24 mouse cellular contexts compared by ENCODE assay signal in the genomic region with DNA sequence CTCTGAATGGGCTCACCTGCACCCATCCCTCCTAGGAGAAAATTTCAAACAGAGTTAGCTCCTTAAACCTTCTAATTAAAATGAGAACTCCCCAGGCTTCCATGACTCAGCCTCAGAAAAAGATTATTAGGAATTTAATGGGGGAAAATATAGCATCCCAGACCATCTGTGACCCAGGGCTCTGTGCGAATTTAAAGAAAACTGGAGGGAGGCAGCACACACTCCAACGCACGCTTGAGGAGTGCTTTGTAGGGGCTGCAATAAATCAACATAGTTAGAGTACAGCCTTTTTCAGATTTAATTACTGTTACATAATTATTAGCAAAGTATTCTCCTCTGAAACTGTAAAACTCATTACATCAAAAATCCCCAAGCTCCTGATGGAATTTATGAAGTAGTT. TPM values are rescaled to one million over a fixed set of nuclear protein-coding genes. Genes with fewer than 3 reads are reported as not detected.
DNase-seq lines count a peak whose midpoint lies in the region; ATAC-seq and TF ChIP-seq lines count a peak whose summit lies in the region.
"Had no signal": no experiment of that assay in that cellular context is flagged by ENCODE, and none has a peak within 500 bp of the region (broad histone marks: within the 10 kb centered on the region; RNA-seq: fewer than 3 reads in every experiment).

No protein-coding gene starts in this region.

- H3K4me3 ChIP-seq in gastrocnemius, adult 2 months: no peak overlapping the region
- no peak overlapping the region for H3K4me3 ChIP-seq in hindbrain, embryonic 16.5 days (ENCODE audit: low read length)
- H3K4me3 ChIP-seq in hindbrain, postnatal 0 days (ENCODE audit: low read length): no peak overlapping the region
- H3K4me3 ChIP-seq in forebrain, postnatal 0 days (ENCODE audit: low read depth, low read length): no peak overlapping the region
- H3K4me3 ChIP-seq: embryonic facial prominence, embryonic 15.5 days; layer of hippocampus, adult 2 months; liver, embryonic 12.5 days had no signal

- 0 out of 2 replicates have a peak overlapping the region, but pooled peaks have one; percentile 54 for H3K27ac ChIP-seq in gastrocnemius, adult 2 months
- H3K27ac ChIP-seq in hindbrain, embryonic 16.5 days (ENCODE audit: low read depth, low read length): no peak overlapping the region
- no peak overlapping the region for H3K27ac ChIP-seq in hindbrain, postnatal 0 days
- H3K27ac ChIP-seq in forebrain, postnatal 0 days (ENCODE audit: low read depth, low read length): peak overlapping the region; percentile 45; the same call in 1 of the 2 replicates
- H3K27ac ChIP-seq: embryonic facial prominence, embryonic 15.5 days; layer of hippocampus, adult 2 months; liver, embryonic 12.5 days had no signal

- intact Hi-C loops in gastrocnemius, adult 2 months (cut with DNase I): no loop called here

- DNase-seq in gastrocnemius, adult 2 months: no peak
- DNase-seq in gastrocnemius, adult 18-20 months (ENCODE audit: low spot score): no peak
- no peak for DNase-seq in hindbrain, postnatal 0 days (ENCODE audit: low spot score)
- peak; percentile 66 for DNase-seq in brain, embryonic 14.5 days (ENCODE audit: low read depth)
- no peak for DNase-seq in forebrain, postnatal 0 days
- DNase-seq in ovary, postnatal 14 days (ENCODE audit: low spot score): no peak
- DNase-seq: adrenal gland, postnatal 25 days; cerebellum, adult 11-12 months; cerebellum, postnatal 14 days; kidney, postnatal 14 days; lung, adult 2 months; spleen, adult 18-20 months; thymus, postnatal 4 days had no signal

- peak; percentile 49; the same call in 1 of the 2 replicates for ATAC-seq in hindbrain, embryonic 16.5 days
- ATAC-seq in hindbrain, postnatal 0 days: no peak
- no peak for ATAC-seq in forebrain, postnatal 0 days
- ATAC-seq: intestine, postnatal 0 days; liver, embryonic 12.5 days had no signal

- no peaks in the 10 kb centered on the region for H3K27me3 ChIP-seq in hindbrain, embryonic 16.5 days (replicated peaks; ENCODE audit: control insufficient read depth, insufficient read depth, low read length)
- no peaks in the 10 kb centered on the region for H3K27me3 ChIP-seq in hindbrain, postnatal 0 days (ENCODE audit: insufficient read depth, low read length)
- H3K27me3 ChIP-seq in forebrain, postnatal 0 days (ENCODE audit: insufficient read depth, low read length): no peaks in the 10 kb centered on the region
- H3K27me3 ChIP-seq: CH12.LX; embryonic facial prominence, embryonic 15.5 days; liver, embryonic 12.5 days had no signal

- H3K4me1 ChIP-seq in hindbrain, embryonic 16.5 days (ENCODE audit: control insufficient read depth, insufficient read depth, low read depth, low read length): peaks cover 19% of the 10 kb centered on the region
- peaks cover 11% of the 10 kb centered on the region; the same call in 1 of the 2 replicates for H3K4me1 ChIP-seq in hindbrain, postnatal 0 days (ENCODE audit: insufficient read depth, low read length)
- H3K4me1 ChIP-seq in forebrain, postnatal 0 days (ENCODE audit: insufficient read depth): peaks cover 4% of the 10 kb centered on the region; the same call in 1 of the 2 replicates

- no peaks in the 10 kb centered on the region for H3K9me3 ChIP-seq in hindbrain, embryonic 16.5 days (ENCODE audit: control insufficient read depth, low read length)
- H3K9me3 ChIP-seq in hindbrain, postnatal 0 days (ENCODE audit: low read length): no peaks in the 10 kb centered on the region
- H3K9me3 ChIP-seq in forebrain, postnatal 0 days (ENCODE audit: low read length): no peaks in the 10 kb centered on the region
- H3K9me3 ChIP-seq: embryonic facial prominence, embryonic 15.5 days; liver, embryonic 12.5 days had no signal

- H3K36me3 ChIP-seq in hindbrain, embryonic 16.5 days (ENCODE audit: control insufficient read depth, insufficient read depth, low read length): no peaks in the 10 kb centered on the region
- H3K36me3 ChIP-seq in hindbrain, postnatal 0 days (ENCODE audit: insufficient read depth, low read length): no peaks in the 10 kb centered on the region
- H3K36me3 ChIP-seq in forebrain, postnatal 0 days (ENCODE audit: insufficient read depth): no peaks in the 10 kb centered on the region
- H3K36me3 ChIP-seq: embryonic facial prominence, embryonic 15.5 days; liver, embryonic 12.5 days had no signal

- no peak for TF ChIP-seq CTCF in gastrocnemius, adult 2 months (IDR thresholded peaks at IDR 0.05)
- TF ChIP-seq CTCF in hindbrain, postnatal 0 days (IDR thresholded peaks at IDR 0.05; ENCODE audit: low read depth): no peak
- no peak for TF ChIP-seq CTCF in brain, embryonic 14.5 days (IDR thresholded peaks at IDR 0.05; ENCODE audit: borderline replicate concordance, extremely low read depth, insufficient read depth, insufficient read length)
- no peak for TF ChIP-seq CTCF in forebrain, postnatal 0 days (IDR thresholded peaks at IDR 0.05; ENCODE audit: low read depth)

- no peak overlapping the region for H3K9ac ChIP-seq in hindbrain, embryonic 16.5 days (ENCODE audit: low read depth, low read length)
- no peak overlapping the region for H3K9ac ChIP-seq in hindbrain, postnatal 0 days (replicated peaks; ENCODE audit: low read length)
- no peak overlapping the region for H3K9ac ChIP-seq in forebrain, postnatal 0 days
- H3K9ac ChIP-seq: embryonic facial prominence, embryonic 15.5 days; liver, embryonic 12.5 days had no signal

- 35% methylated on average over 3 of the region's 3 CpGs for WGBS in hindbrain, embryonic 16.5 days
- 55% methylated on average over 3 of the region's 3 CpGs for WGBS in hindbrain, postnatal 0 days
- WGBS in forebrain, postnatal 0 days: 48% methylated on average over 3 of the region's 3 CpGs

- TF ChIP-seq POLR2A in brain, embryonic 14.5 days (IDR thresholded peaks at IDR 0.05; ENCODE audit: borderline replicate concordance, extremely low read depth, insufficient read depth, insufficient read length, poor library complexity, severe bottlenecking): no peak

- no peak overlapping the region for H3K4me2 ChIP-seq in hindbrain, embryonic 16.5 days (ENCODE audit: low read length)
- H3K4me2 ChIP-seq in hindbrain, postnatal 0 days (ENCODE audit: low read depth, low read length): no peak overlapping the region
- H3K4me2 ChIP-seq in forebrain, postnatal 0 days (ENCODE audit: low read depth): no peak overlapping the region
- H3K4me2 ChIP-seq: embryonic facial prominence, embryonic 15.5 days; liver, embryonic 12.5 days had no signal

RNA-seq across cellular contexts. Expression of a gene that starts 32.2 kb away (rescaled TPM):
- total RNA-seq in gastrocnemius, adult 2 months (2021): not detected
- not detected for total RNA-seq in gastrocnemius, adult 18-20 months (2021)
- polyA plus RNA-seq in hindbrain, embryonic 16.5 days (2015; fragmentation: Nextera tagmentation; extraction: Ambion mirVana): 33.5 and 39.9 TPM in 2 replicates
- 20.9 and 24.3 TPM in 2 replicates for total RNA-seq in hindbrain, postnatal 0 days (2014; rRNA removed)
- polyA plus RNA-seq in hindbrain, postnatal 0 days (2015; fragmentation: Nextera tagmentation; extraction: Ambion mirVana): 29.2 and 31.1 TPM in 2 replicates
- 64.8 and 189 TPM in 2 replicates for polyA plus RNA-seq in brain, embryonic 14.5 days (2012; rRNA removed)
- 189 and 251 TPM in 2 replicates for total RNA-seq in forebrain, postnatal 0 days (2014; rRNA removed)
- polyA plus RNA-seq in forebrain, postnatal 0 days (2015; fragmentation: Nextera tagmentation; extraction: Ambion mirVana): 238 and 397 TPM in 2 replicates
- total RNA-seq: adrenal gland, postnatal 25 days; CH12.LX; hematopoietic stem cell, adult 5-6 weeks; megakaryocyte-erythroid progenitor cell, adult 5-6 weeks; MEL had no signal
- polyA plus RNA-seq: gonadal fat pad, adult 2 months; heart, embryonic 14.5 days; liver, embryonic 12.5 days; lung, adult 2 months had no signal

Comparison
In these comparisons a context has a peak if more than half of its experiments do, and no peak if none do; other contexts are left out.
1. H3K27ac ChIP-seq: peak in gastrocnemius, adult 2 months (single experiment) and forebrain, postnatal 0 days (single experiment); none in hindbrain, embryonic 16.5 days (single experiment) and hindbrain, postnatal 0 days (single experiment).
2. RNA of a gene that starts 32.2 kb away (total RNA-seq): 189 to 251 TPM in forebrain, postnatal 0 days and 20.9 to 24.3 TPM in hindbrain, postnatal 0 days; not detected in gastrocnemius, adult 2 months and not detected in gastrocnemius, adult 18-20 months; every median in the first group is over 10 times any median in the second.